Mouse (Mus musculus): Measurements from ENCODE around the gene Slc22a14. TPM values are rescaled to one million over a fixed set of nuclear protein-coding genes. Genes with fewer than 3 reads are reported as not detected.
"Not testable (repeated sequence)": the region's sequence is repeated elsewhere in the genome, so short reads cannot be mapped to it uniquely, and the experiment has no call there.

The Slc22a14 gene
- polyA plus RNA-seq, 1 experiment from 2014 or later = not detected

- no peaks in the 10 kb centered on the region for H3K9me3 ChIP-seq
- 91% methylated on average over 1 of the region's 1 CpGs for WGBS
- no peaks in the 10 kb centered on the region for H3K27me3 ChIP-seq (ENCODE audit: insufficient read depth, poor library complexity, severe bottlenecking)
- peaks cover 12% of the 10 kb centered on the region for H3K4me1 ChIP-seq
- H3K27ac ChIP-seq = no peak overlapping the region
- no peak overlapping the region for H3K4me3 ChIP-seq
- peak; percentile 24 for DNase-seq (ENCODE audit: low spot score)
- H3K36me3 ChIP-seq = peaks cover 3% of the 10 kb centered on the region
These were observed 56.3 kb downstream of the Slc22a14 start for GRCm38 (mm10) chr9:119309067-119309466.

DNA sequence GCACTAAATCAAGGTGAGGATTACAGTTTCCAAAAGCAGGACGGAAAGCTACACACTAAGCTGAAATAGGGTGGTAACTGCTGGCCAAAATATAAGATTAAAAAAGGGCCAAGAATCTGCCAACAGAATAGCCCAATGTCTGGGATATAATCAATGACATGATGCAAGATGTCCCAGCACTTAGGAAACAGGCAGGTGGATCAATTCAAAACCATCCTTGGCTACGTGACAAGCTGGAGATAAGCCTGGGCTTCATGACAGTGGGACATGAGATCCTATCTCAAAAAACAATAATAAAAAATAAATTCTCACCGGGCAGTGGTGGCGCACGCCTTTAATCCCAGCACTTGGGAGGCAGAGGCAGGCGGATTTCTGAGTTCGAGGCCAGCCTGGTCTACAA lies 59.5 kb downstream of the Slc22a14 start:
- Histone ChIP-seq H3K27ac (no peak overlapping the region), H3K9me3 (no peaks in the 10 kb centered on the region), H3K36me3 (peaks cover 24% of the 10 kb centered on the region), H3K27me3 (ENCODE audit: insufficient read depth, poor library complexity, severe bottlenecking) (no peaks in the 10 kb centered on the region), H3K4me3 (no peak overlapping the region), H3K4me1 (peaks cover 9% of the 10 kb centered on the region; the same call in 1 of the 2 replicates)
- DNase-seq (ENCODE audit: low spot score) = no peak
- whole genome bisulfite sequencing = 87% methylated on average over 7 of the region's 7 CpGs

- Histone ChIP-seq H3K27me3 (ENCODE audit: insufficient read depth, poor library complexity, severe bottlenecking) (no peaks in the 10 kb centered on the region), H3K36me3 (peaks cover 18% of the 10 kb centered on the region), H3K9me3 (no peaks in the 10 kb centered on the region), H3K27ac (no peak overlapping the region), H3K4me3 (no peak overlapping the region), H3K4me1 (no peaks in the 10 kb centered on the region)
- 90% methylated on average over 3 of the region's 3 CpGs for WGBS
- DNase-seq (ENCODE audit: low spot score) = peak; percentile 31
These were observed 66.8 kb downstream of the Slc22a14 start for GRCm38 (mm10) chr9:119298563-119298962.

DNA sequence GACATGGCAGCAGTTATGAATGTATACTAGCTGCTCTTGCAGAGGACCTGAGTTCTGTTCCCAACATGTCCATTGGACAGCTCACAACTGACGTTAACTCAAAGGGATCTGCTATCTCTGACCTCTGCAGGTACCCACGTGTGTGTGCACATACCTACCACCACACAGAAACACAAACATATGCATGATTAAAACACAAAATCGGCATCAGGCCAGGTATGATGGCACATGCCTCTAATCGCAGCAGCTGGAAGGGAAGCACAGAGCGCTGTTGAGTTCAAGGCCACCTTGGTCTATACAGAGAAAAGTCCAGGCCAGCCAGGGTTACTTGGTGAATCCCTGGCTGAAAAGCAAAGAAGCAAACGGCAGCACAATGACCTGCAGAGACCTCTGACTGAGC lies 67.7 kb downstream of the Slc22a14 start:
- DNase-seq (ENCODE audit: low spot score) = peak; percentile 13
- H3K27me3 ChIP-seq (ENCODE audit: insufficient read depth, poor library complexity, severe bottlenecking) = no peaks in the 10 kb centered on the region
- WGBS = 85% methylated on average over 6 of the region's 6 CpGs
- H3K36me3 ChIP-seq = peaks cover 15% of the 10 kb centered on the region
- H3K27ac ChIP-seq = no peak overlapping the region
- no peaks in the 10 kb centered on the region for H3K4me1 ChIP-seq
- no peak overlapping the region for H3K4me3 ChIP-seq
- no peaks in the 10 kb centered on the region for H3K9me3 ChIP-seq

GRCm38 (mm10) chr9:119290791-119291190 lies 74.6 kb downstream of the Slc22a14 start:
- Histone ChIP-seq H3K36me3 (peaks cover 22% of the 10 kb centered on the region), H3K4me3 (no peak overlapping the region), H3K27ac (no peak overlapping the region), H3K9me3 (no peaks in the 10 kb centered on the region), H3K27me3 (ENCODE audit: insufficient read depth, poor library complexity, severe bottlenecking) (no peaks in the 10 kb centered on the region), H3K4me1 (peaks cover 7% of the 10 kb centered on the region)
- DNase-seq (ENCODE audit: low spot score) = no peak
- WGBS = 69% methylated on average over 3 of the region's 3 CpGs

DNA sequence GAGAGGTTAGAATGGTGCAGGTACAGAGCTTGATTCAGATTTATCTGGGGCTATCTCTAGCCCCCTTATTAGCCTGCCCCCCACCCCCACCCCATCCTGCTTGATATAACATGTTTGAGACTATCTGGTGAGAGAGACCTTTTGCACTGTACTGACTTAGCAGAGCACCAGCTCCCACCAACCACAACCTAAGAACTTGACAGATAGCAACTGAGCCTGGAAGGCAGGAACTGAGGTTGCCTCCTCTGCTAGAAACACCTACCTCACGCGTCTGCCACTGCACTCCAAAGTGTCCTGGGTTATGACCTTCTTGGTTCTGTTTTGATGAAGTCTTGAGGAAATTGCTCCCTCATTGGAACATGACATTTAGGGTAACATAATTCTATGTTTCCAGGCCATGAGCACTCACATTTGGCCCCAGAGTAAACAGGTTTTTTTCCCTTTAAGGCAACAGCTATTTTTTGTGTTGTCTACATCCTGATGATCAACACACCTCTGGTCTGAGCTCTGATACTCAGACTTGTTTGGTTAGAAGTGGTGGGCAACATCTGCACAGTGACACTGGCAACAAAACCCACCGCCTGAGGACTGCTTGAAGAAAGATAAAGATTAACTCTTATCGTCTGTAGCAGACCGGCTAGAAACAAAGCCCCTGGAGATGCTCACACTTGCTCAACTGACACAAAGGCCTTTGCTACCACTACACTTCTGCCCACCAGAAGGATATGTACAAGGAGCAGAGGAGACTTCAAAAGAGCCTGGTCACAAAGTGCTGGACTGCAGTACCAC lies 84.3 kb downstream of the Slc22a14 start:
- H3K9me3 ChIP-seq = no peaks in the 10 kb centered on the region
- no peak overlapping the region for H3K27ac ChIP-seq
- H3K27me3 ChIP-seq (ENCODE audit: insufficient read depth, poor library complexity, severe bottlenecking) = no peaks in the 10 kb centered on the region
- peak; percentile 51 for DNase-seq (ENCODE audit: low spot score)
- no peak overlapping the region for H3K4me3 ChIP-seq
- WGBS = 56% methylated on average over 5 of the region's 5 CpGs
- peaks cover 31% of the 10 kb centered on the region; the same call in 1 of the 2 replicates for H3K36me3 ChIP-seq
- H3K4me1 ChIP-seq = 0 out of 2 replicates have a peak, but pooled peaks cover under 1% of the 10 kb centered on the region

- Histone ChIP-seq H3K36me3 (peaks cover 23% of the 10 kb centered on the region; the same call in 1 of the 2 replicates), H3K27me3 (ENCODE audit: insufficient read depth, poor library complexity, severe bottlenecking) (no peaks in the 10 kb centered on the region), H3K4me1 (no peaks in the 10 kb centered on the region), H3K4me3 (no peak overlapping the region), H3K27ac (no peak overlapping the region), H3K9me3 (no peaks in the 10 kb centered on the region)
- DNase-seq (ENCODE audit: low spot score) = peak; percentile 61
- WGBS = 90% methylated on average over 5 of the region's 5 CpGs
These were observed 87.3 kb downstream of the Slc22a14 start for GRCm38 (mm10) chr9:119278031-119278430.

DNA sequence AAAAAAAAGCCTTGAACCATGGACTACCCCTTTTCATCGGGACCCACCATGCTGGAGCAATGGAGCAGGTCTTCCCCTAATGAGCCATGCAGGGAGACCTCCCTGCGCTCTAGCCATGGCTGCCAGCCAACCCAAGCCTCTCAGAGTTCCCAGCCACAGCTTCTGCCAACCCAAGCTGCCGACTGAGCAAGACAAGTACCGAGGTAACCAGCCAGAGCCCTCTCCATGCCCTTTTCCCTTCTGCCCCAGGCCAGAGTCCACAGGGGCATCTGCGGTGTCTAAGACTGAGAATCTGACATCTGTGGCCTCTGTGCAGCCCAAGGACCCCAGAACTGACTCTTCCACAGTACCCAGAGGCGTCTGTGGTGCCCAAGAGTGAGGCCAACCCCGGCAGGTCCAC lies 89.0 kb downstream of the Slc22a14 start:
- H3K4me3 ChIP-seq = no peak overlapping the region
- no peak overlapping the region for H3K27ac ChIP-seq
- H3K36me3 ChIP-seq = peaks cover 24% of the 10 kb centered on the region; the same call in 1 of the 2 replicates
- DNase-seq (ENCODE audit: low spot score) = peak; percentile 70
- no peaks in the 10 kb centered on the region for H3K27me3 ChIP-seq (ENCODE audit: insufficient read depth, poor library complexity, severe bottlenecking)
- no peaks in the 10 kb centered on the region for H3K9me3 ChIP-seq
- H3K4me1 ChIP-seq = peaks cover 5% of the 10 kb centered on the region; the same call in 1 of the 2 replicates
- 84% methylated on average over 7 of the region's 7 CpGs for WGBS

DNA sequence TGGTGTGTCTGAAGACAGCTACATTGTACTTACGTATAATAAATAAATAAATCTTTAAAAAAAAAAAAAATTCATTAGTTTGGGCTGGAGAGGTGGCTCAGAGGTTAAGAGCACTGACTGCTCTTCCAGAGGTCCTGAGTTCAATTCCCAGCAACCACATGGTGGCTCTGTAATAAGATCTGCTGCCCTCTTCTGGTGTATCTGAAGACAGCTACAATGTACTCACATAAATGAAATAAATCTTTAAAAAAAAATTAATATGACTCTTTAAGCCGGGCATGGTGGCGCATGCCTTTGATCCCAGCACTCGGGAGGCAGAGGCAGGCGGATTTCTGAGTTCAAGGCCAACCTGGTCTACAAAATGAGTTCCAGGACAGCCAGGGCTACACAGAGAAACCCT lies 90.5 kb downstream of the Slc22a14 start:
- H3K4me1 ChIP-seq; DNase-seq (ENCODE audit: low spot score); H3K4me3 ChIP-seq; H3K27ac ChIP-seq; H3K27me3 ChIP-seq (ENCODE audit: insufficient read depth, poor library complexity, severe bottlenecking); H3K9me3 ChIP-seq: not testable (repeated sequence)
- peaks cover 31% of the 10 kb centered on the region; the same call in 1 of the 2 replicates for H3K36me3 ChIP-seq
- WGBS = 94% methylated on average over 5 of the region's 5 CpGs

GRCm38 (mm10) chr9:119271496-119271895 lies 93.9 kb downstream of the Slc22a14 start:
- peaks cover 46% of the 10 kb centered on the region for H3K36me3 ChIP-seq
- no peak overlapping the region for H3K27ac ChIP-seq
- DNase-seq (ENCODE audit: low spot score) = no peak
- no peak overlapping the region for H3K4me3 ChIP-seq
- peaks cover 5% of the 10 kb centered on the region; the same call in 1 of the 2 replicates for H3K4me1 ChIP-seq
- no peaks in the 10 kb centered on the region for H3K9me3 ChIP-seq
- 89% methylated on average over 4 of the region's 4 CpGs for WGBS
- no peaks in the 10 kb centered on the region for H3K27me3 ChIP-seq (ENCODE audit: insufficient read depth, poor library complexity, severe bottlenecking)

- peak; percentile 52 for DNase-seq (ENCODE audit: low spot score)
- Histone ChIP-seq H3K27ac (no peak overlapping the region), H3K27me3 (ENCODE audit: insufficient read depth, poor library complexity, severe bottlenecking) (no peaks in the 10 kb centered on the region), H3K36me3 (peaks cover 65% of the 10 kb centered on the region), H3K4me1 (peaks cover 5% of the 10 kb centered on the region; the same call in 1 of the 2 replicates), H3K9me3 (no peaks in the 10 kb centered on the region), H3K4me3 (no peak overlapping the region)
- WGBS = 91% methylated on average over 11 of the region's 11 CpGs
These were observed 96.7 kb downstream of the Slc22a14 start for GRCm38 (mm10) chr9:119268588-119269145.

DNA sequence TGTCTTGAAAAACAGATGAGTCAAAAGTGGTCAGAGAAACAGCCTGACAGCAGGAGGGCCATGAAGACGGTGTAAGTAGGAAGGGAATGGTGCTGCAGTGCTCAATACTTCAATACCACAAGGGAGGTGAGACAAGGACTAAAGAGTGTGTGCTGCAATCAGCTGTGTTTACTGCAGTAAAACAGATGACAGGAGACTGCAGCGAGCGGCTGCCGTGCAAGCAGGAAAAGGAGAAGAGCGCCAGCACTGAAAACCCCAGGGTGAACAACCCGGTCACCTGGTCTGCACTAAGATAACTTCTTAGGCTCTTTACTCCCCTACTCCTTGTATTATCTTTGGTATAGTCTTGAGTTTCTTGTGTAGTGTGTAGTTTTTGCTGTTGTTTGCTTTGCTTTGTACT lies 97.2 kb downstream of the Slc22a14 start:
- peaks cover 68% of the 10 kb centered on the region for H3K36me3 ChIP-seq
- DNase-seq (ENCODE audit: low spot score) = peak; percentile 10
- whole genome bisulfite sequencing = 90% methylated on average over 6 of the region's 6 CpGs
- no peaks in the 10 kb centered on the region for H3K27me3 ChIP-seq (ENCODE audit: insufficient read depth, poor library complexity, severe bottlenecking)
- H3K9me3 ChIP-seq = no peaks in the 10 kb centered on the region
- H3K27ac ChIP-seq = no peak overlapping the region
- H3K4me3 ChIP-seq = no peak overlapping the region
- H3K4me1 ChIP-seq = peaks cover 5% of the 10 kb centered on the region; the same call in 1 of the 2 replicates

DNA sequence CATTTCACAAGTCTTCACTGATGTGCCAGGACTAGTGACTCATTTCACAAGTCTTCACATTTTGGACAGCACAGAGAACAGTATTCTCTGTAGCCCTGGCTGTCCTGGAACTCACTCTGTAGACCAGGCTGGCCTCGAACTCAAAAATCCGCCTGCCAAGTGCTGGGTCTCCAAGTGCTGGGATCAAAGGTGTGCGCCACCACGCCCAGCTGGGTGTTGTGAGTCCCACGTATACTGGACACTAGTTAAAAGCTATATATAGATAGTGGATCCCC lies 99.3 kb downstream of the Slc22a14 start:
- H3K9me3 ChIP-seq; H3K4me1 ChIP-seq; H3K4me3 ChIP-seq; H3K27me3 ChIP-seq (ENCODE audit: insufficient read depth, poor library complexity, severe bottlenecking); H3K27ac ChIP-seq: not testable (repeated sequence)
- peaks cover 75% of the 10 kb centered on the region for H3K36me3 ChIP-seq
- peak; percentile 43 for DNase-seq (ENCODE audit: low spot score)
- 96% methylated on average over 5 of the region's 5 CpGs for WGBS

Data from heart, embryonic 10.5 days (tissue).